Mouse (Mus musculus) adrenal gland, postnatal 25 days (tissue): ENCODE results near the gene Cmtm8. TPM values are rescaled to one million over a fixed set of nuclear protein-coding genes. Genes with fewer than 3 reads are reported as not detected.
A peak's percentile ranks its signal among the peaks of the same experiment; 100 is the strongest.

Experiments used
- DNase-seq: peaks from one replicate; pipeline ENCODE4 v3.0.0; 2021; ENCODE audit warnings: mixed read lengths
- total RNA-seq: library from RNA; stranded (reverse); gene quantifications from 2 replicates; pipeline ENCODE4 v1.2.3, GENCODE M21; 2021

Cmtm8 gene
- total RNA-seq, 1 experiment from 2014 or later: 6.1 TPM

DNA sequence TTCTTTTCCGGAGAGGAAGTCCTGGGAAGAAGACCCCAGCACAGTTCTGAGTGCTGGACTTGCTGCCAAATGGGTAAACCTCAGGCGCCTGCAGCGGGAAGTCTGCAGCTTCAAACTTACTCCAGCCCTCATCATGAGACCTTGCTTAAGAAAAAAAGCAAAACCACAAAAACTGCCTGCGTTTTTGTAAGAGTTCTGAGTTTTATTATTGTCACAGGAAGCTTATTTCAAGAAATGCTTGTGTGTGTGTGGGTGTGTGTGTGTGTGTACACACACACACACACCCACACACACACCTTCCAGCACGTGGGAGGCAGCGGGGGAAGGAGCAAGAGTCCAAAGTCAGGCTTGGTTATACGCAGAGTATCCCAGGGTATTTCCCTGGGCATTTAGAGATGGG lies 85.7 kb downstream of the Cmtm8 start:
- DNase-seq: no peak

- DNase-seq: peak; percentile 95
These were observed 91.0 kb downstream of the Cmtm8 start for GRCm38 (mm10) chr9:114752863-114753484.

DNA sequence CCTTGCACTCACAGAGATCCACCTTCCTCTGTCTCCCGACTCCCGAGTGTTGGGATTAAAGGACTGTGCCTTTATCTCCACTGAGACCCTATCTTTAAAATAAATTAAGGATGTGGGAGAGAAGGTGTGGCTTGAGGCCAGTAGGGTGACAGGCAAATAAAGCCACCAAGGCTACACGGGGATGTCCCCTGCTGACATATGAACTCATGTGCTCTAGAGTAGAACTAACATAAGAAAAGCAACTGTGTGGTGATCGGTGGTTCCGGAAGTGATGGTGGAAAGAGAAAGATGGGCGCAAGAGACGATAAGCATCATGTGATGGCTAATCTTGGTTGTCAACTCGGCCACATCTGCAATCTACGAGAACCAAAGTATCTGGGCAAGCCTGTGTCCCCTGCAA lies 91.6 kb downstream of the Cmtm8 start:
- DNase-seq: no peak

- no peak for DNase-seq
These were observed 92.4 kb downstream of the Cmtm8 start for GRCm38 (mm10) chr9:114751582-114751981.

GRCm38 (mm10) chr9:114747466-114747865 lies 96.5 kb downstream of the Cmtm8 start:
- DNase-seq: no peak

GRCm38 (mm10) chr9:114747012-114747411 lies 96.9 kb downstream of the Cmtm8 start:
- no peak for DNase-seq

DNA sequence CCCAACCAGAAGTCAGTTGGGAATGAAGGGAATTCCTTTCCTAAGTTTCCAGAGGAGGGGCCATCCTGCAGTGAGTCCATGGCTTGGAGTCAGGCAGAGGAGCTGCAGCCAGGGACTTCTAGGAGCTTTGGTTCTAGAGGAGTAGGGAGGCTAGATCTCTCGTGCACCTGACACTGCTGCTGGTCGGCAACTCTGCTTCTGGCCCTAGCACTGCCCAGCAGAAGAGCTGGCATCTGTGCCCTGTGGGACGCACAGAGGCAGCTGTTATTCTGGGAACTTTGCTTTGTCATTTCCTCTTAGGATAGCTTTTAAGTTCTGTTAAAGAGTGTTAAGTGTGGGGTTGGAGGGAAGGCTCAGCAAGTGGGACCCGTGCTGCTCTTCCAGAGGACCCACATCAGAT lies 98.3 kb downstream of the Cmtm8 start:
- no peak for DNase-seq

GRCm38 (mm10) chr9:114745163-114745562 lies 98.8 kb downstream of the Cmtm8 start:
- DNase-seq: no peak

DNA sequence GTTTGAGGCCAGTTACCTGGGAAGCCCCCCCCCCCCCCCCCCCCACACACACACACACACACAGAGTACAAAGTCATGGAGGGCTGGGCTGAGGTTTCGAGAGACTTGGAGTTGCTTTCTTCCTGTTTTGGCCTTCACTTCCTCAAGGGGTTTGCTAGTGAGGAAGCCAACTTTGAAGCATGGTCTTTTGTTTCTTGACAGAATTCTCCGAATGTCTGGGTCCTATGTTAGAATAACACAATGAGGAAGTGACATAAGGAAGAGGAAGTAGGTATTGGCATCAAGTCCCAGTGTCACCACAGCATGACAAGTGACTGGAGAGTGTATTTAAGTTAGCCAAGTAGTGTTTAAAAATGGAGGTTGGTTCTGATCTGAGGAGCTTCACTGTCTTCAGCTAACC lies 101.2 kb downstream of the Cmtm8 start:
- DNase-seq: no peak

DNA sequence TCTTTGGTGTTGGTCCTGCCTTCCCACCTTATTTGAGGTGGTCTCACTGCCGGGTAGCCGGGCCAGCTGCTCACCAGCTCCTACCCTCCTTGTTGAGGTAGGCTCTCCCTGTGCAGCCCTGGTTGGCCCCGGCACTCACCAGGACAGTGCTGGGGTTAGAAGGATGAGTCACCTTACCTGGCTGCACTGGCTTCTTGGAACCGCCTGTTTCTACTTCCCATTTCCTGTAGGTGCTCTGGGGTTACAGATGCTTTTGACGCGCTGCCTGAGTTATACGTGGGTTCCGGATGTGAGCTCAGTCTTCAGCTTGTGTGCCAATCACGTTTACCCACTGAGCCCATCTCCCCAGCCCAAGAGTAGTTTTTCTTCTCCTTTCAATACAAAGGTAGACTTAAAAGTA lies 103.6 kb downstream of the Cmtm8 start:
- DNase-seq: no peak

Other genes with a start within 250 kb of the Cmtm8 start
- 35.3 and 43.7 TPM in 2 replicates for gene Cnot10, start 204.0 kb downstream of the Cmtm8 start, total RNA-seq
- gene Dync1li1, start 155.4 kb downstream of the Cmtm8 start, total RNA-seq: 41.0 and 47.0 TPM in 2 replicates
- 71.8 and 80.4 TPM in 2 replicates for gene Cmtm6, start 113.0 kb downstream of the Cmtm8 start, total RNA-seq
- gene Cmtm7, start 62.3 kb downstream of the Cmtm8 start, total RNA-seq: 31.6 and 39.7 TPM in 2 replicates
- 43.4 and 61.7 TPM in 2 replicates for gene Gpd1l, start 89.8 kb upstream of the Cmtm8 start, total RNA-seq
- 5.3 and 7.7 TPM in 2 replicates for gene Osbpl10, start 134.4 kb upstream of the Cmtm8 start, total RNA-seq
- gene Rps27rt, start 138.6 kb upstream of the Cmtm8 start, total RNA-seq: 41.2 and 182 TPM in 2 replicates